Mouse (Mus musculus) MEL (cell line): ENCODE measurements around the gene Foxs1. TPM values are rescaled to one million over a fixed set of nuclear protein-coding genes. Genes with fewer than 3 reads are reported as not detected.

Experiments
- DNase-seq: peaks from one replicate; pipeline ENCODE4 v3.0.0; 2011; ENCODE audit warnings: low read depth, low spot score
- H3K27ac ChIP-seq: 2 replicates; pipeline ENCODE4 v1.5.1; 2012; ENCODE audit warnings: low read depth, mild to moderate bottlenecking, control low read depth, low read length, moderate library complexity; ENCODE audit not compliant: control insufficient read depth
- H3K27me3 ChIP-seq, 2 experiments: fragments of 150-350 bp in 1 of 2; sonication (generic) in 1 of 2; 2 replicates each; pipeline ENCODE4 v1.6.1; 2012; ENCODE audit warnings: low read length in 2 of 2, mild to moderate bottlenecking in 2 of 2, improper control_type of control experiment in 1 of 2, moderate library complexity in 1 of 2; ENCODE audit not compliant: insufficient read depth in 2 of 2, control insufficient read depth in 1 of 2
- H3K36me3 ChIP-seq, 2 experiments: 2 replicates each; pipeline ENCODE4 v1.6.1; 2012 to 2014; ENCODE audit warnings: low read length in 2 of 2, improper control_type of control experiment in 1 of 2, inconsistent platforms in 1 of 2, mild to moderate bottlenecking in 1 of 2; ENCODE audit not compliant: insufficient read depth in 2 of 2, control insufficient read depth in 1 of 2
- H3K4me1 ChIP-seq, 2 experiments: fragments of 150-350 bp in 1 of 2; sonication (generic) in 1 of 2; 2 replicates each; pipeline ENCODE4 v1.6.1; 2012; ENCODE audit warnings: low read length in 2 of 2, improper control_type of control experiment in 1 of 2, mild to moderate bottlenecking in 1 of 2; ENCODE audit not compliant: insufficient read depth in 2 of 2, control insufficient read depth in 1 of 2
- H3K4me3 ChIP-seq, 2 experiments: fragments of 150-350 bp in 1 of 2; sonication (generic) in 1 of 2; 2 replicates each; pipeline ENCODE4 v1.5.1; 2012; ENCODE audit warnings: low read depth in 2 of 2, low read length in 2 of 2, mild to moderate bottlenecking in 2 of 2, moderate library complexity in 2 of 2, control low read depth in 1 of 2, improper control_type of control experiment in 1 of 2; ENCODE audit not compliant: control insufficient read depth in 1 of 2, insufficient read depth in 1 of 2
- H3K79me2 ChIP-seq: 2 replicates; pipeline ENCODE4 v1.6.1; 2012; ENCODE audit warnings: mild to moderate bottlenecking, low read length, moderate library complexity; ENCODE audit not compliant: control insufficient read depth, poor library complexity, insufficient read depth
- H3K9ac ChIP-seq: 2 replicates; pipeline ENCODE4 v1.6.1; 2012; ENCODE audit warnings: low read depth, mild to moderate bottlenecking, control low read depth, low read length, moderate library complexity; ENCODE audit not compliant: control insufficient read depth, poor library complexity, severe bottlenecking
- H3K9me3 ChIP-seq: fragments of 150-350 bp; sonication (generic); replicated peaks from 2 replicates; pipeline ENCODE4 v1.6.1; 2012; ENCODE audit warnings: mild to moderate bottlenecking, low read length, improper control_type of control experiment, moderate library complexity; ENCODE audit not compliant: insufficient read depth
- BHLHE40 ChIP-seq: IDR thresholded peaks from 2 replicates; pipeline ENCODE4 v1.6.1; 2012; ENCODE audit warnings: low read depth, mild to moderate bottlenecking, inconsistent platforms, low read length, improper control_type of control experiment, borderline replicate concordance
- CHD1 ChIP-seq: IDR thresholded peaks from 2 replicates; pipeline ENCODE4 v1.6.1; 2012; ENCODE audit warnings: low read depth, mild to moderate bottlenecking, inconsistent platforms, low read length, improper control_type of control experiment
- CTCF ChIP-seq, 3 experiments: IDR thresholded peaks in 2 of 3; conservative IDR thresholded peaks in 1 of 3; 2 replicates each; pipeline ENCODE4 v1.5.1; 2011 to 2012; ENCODE audit warnings: low read length in 3 of 3, low read depth in 2 of 3, mild to moderate bottlenecking in 2 of 3, improper control_type of control experiment in 1 of 3, inconsistent platforms in 1 of 3, mixed read lengths in 1 of 3, moderate library complexity in 1 of 3; ENCODE audit not compliant: control insufficient read depth in 1 of 3, insufficient read depth in 1 of 3, poor library complexity in 1 of 3, severe bottlenecking in 1 of 3
- E2F4 ChIP-seq: IDR thresholded peaks from 2 replicates; pipeline ENCODE4 v1.6.1; 2011; ENCODE audit warnings: low read depth, low read length, improper control_type of control experiment, borderline replicate concordance
- ELF1 ChIP-seq: IDR thresholded peaks from 2 replicates; pipeline ENCODE4 v1.6.1; 2014; ENCODE audit warnings: low read depth, mild to moderate bottlenecking, inconsistent platforms, low read length, improper control_type of control experiment, moderate library complexity
- KAT2A ChIP-seq: conservative IDR thresholded peaks from 2 replicates; pipeline ENCODE4 v1.6.1; 2012; ENCODE audit warnings: low read depth, low read length, improper control_type of control experiment, inconsistent platforms
- MAZ ChIP-seq: IDR thresholded peaks from 2 replicates; pipeline ENCODE4 v1.6.1; 2012; ENCODE audit warnings: low read depth, mild to moderate bottlenecking, inconsistent platforms, low read length, improper control_type of control experiment
- MEF2A ChIP-seq: IDR thresholded peaks from 2 replicates; pipeline ENCODE4 v1.6.1; 2014; ENCODE audit warnings: low read depth, mild to moderate bottlenecking, inconsistent platforms, low read length, improper control_type of control experiment; ENCODE audit not compliant: poor library complexity, insufficient replicate concordance, severe bottlenecking; ENCODE audit errors: extremely low read depth
- MXI1 ChIP-seq: IDR thresholded peaks from 2 replicates; pipeline ENCODE4 v1.6.1; 2011; ENCODE audit warnings: mild to moderate bottlenecking, low read depth, low read length, improper control_type of control experiment
- MYC ChIP-seq: IDR thresholded peaks from 2 replicates; pipeline ENCODE4 v1.6.1; 2011; ENCODE audit warnings: low read depth, mild to moderate bottlenecking, low read length, improper control_type of control experiment, moderate library complexity
- NELFE ChIP-seq: IDR thresholded peaks from 2 replicates; pipeline ENCODE4 v1.6.1; 2011; ENCODE audit warnings: low read depth, low read length, improper control_type of control experiment
- RCOR1 ChIP-seq: IDR thresholded peaks from 2 replicates; pipeline ENCODE4 v1.6.1; 2012; ENCODE audit warnings: low read depth, mild to moderate bottlenecking, inconsistent platforms, low read length, improper control_type of control experiment
- SMC3 ChIP-seq: IDR thresholded peaks from 2 replicates; pipeline ENCODE4 v1.6.1; 2011; ENCODE audit warnings: low read depth, low read length, improper control_type of control experiment
- TAL1 ChIP-seq: IDR thresholded peaks from 2 replicates; pipeline ENCODE4 v1.6.1; 2012; ENCODE audit warnings: mild to moderate bottlenecking, inconsistent platforms, low read length, moderate library complexity, mixed read lengths
- TBP ChIP-seq: IDR thresholded peaks from 2 replicates; pipeline ENCODE4 v1.8.0; 2011; ENCODE audit warnings: low read depth, low read length, improper control_type of control experiment
- TCF12 ChIP-seq: IDR thresholded peaks from 2 replicates; pipeline ENCODE4 v1.6.1; 2014; ENCODE audit warnings: low read depth, mild to moderate bottlenecking, inconsistent platforms, low read length, improper control_type of control experiment, moderate library complexity
- UBTF ChIP-seq: IDR thresholded peaks from 2 replicates; pipeline ENCODE4 v1.6.1; 2012; ENCODE audit warnings: low read depth, mild to moderate bottlenecking, inconsistent platforms, low read length, improper control_type of control experiment, moderate library complexity, borderline replicate concordance; ENCODE audit not compliant: insufficient read depth
- USF1 ChIP-seq: IDR thresholded peaks from 2 replicates; pipeline ENCODE4 v1.6.1; 2014; ENCODE audit warnings: low read depth, mild to moderate bottlenecking, inconsistent platforms, low read length, improper control_type of control experiment, moderate library complexity
- ZC3H11A ChIP-seq: IDR thresholded peaks from 2 replicates; pipeline ENCODE4 v1.6.1; 2012; ENCODE audit warnings: low read depth, mild to moderate bottlenecking, inconsistent platforms, low read length, improper control_type of control experiment
- ZMIZ1 ChIP-seq: IDR thresholded peaks from 2 replicates; pipeline ENCODE4 v1.6.1; 2012; ENCODE audit warnings: low read depth, mild to moderate bottlenecking, inconsistent platforms, low read length, improper control_type of control experiment, moderate library complexity
- polyA plus RNA-seq, 2 experiments: library from polyadenylated mRNA; stranded (reverse) in 1 of 2; unstranded in 1 of 2; fragments of >175 nt in 1 of 2; fragments of >200 nt in 1 of 2; gene quantifications; 2 replicates each; pipeline versions ENCODE4 v1.2.1 to v1.2.4; 2012; ENCODE audit warnings: low replicate concordance in 2 of 2, low read depth in 1 of 2; ENCODE audit not compliant: insufficient read length in 2 of 2, insufficient read depth in 1 of 2, missing spikeins in 1 of 2
- total RNA-seq: library from RNA; depleted of rRNA; stranded (reverse); fragments of 300-350 nt; gene quantifications from 2 replicates; pipeline ENCODE4 v1.2.3, GENCODE M21; 2012; rRNA removed

Foxs1 gene
- total and polyA plus RNA-seq, 3 experiments: not detected

GRCm38 (mm10) chr2:152887230-152887629 lies 45.8 kb downstream of the Foxs1 start:
- H3K9ac ChIP-seq: no peak overlapping the region
- DNase-seq: no peak
- peaks cover 0 to 33% of the 10 kb centered on the region in 2 experiments; a peak in 2 of 4 replicates for H3K36me3 ChIP-seq
- H3K27ac ChIP-seq: no peak overlapping the region
- H3K4me3 ChIP-seq: no peak overlapping the region
- TF ChIP-seq CTCF (IDR thresholded peaks at IDR 0.05 in 2 of 3, conservative IDR thresholded peaks at IDR 0.05 in 1 of 3; ENCODE audit: control insufficient read depth in 1 of 3, insufficient read depth in 1 of 3, low read depth in 2 of 3, low read length in 3 of 3, poor library complexity in 1 of 3, severe bottlenecking in 1 of 3) (no peak), SMC3 (no peak), E2F4 (no peak), MXI1 (no peak), ZMIZ1 (no peak), USF1 (no peak), TBP (no peak), NELFE (no peak), ELF1 (no peak), TCF12 (no peak), TAL1 (no peak), MYC (no peak), MEF2A (no peak), CHD1 (no peak), BHLHE40 (no peak), RCOR1 (no peak), KAT2A (no peak), UBTF (no peak)
- no peaks in the 10 kb centered on the region for H3K27me3 ChIP-seq
- no peaks in the 10 kb centered on the region for H3K9me3 ChIP-seq
- no peaks in the 10 kb centered on the region for H3K79me2 ChIP-seq
- no peaks in the 10 kb centered on the region for H3K4me1 ChIP-seq

GRCm38 (mm10) chr2:152884101-152884645 lies 48.8 kb downstream of the Foxs1 start:
- no peak overlapping the region for H3K4me3 ChIP-seq
- H3K36me3 ChIP-seq: peaks cover 0 to 52% of the 10 kb centered on the region in 2 experiments; a peak in 2 of 4 replicates
- TF ChIP-seq ZC3H11A (no peak), TCF12 (no peak), MAZ (no peak), ELF1 (no peak)
- H3K9me3 ChIP-seq: no peaks in the 10 kb centered on the region
- H3K9ac ChIP-seq: no peak overlapping the region
- no peak for DNase-seq
- no peaks in the 10 kb centered on the region for H3K79me2 ChIP-seq
- H3K4me1 ChIP-seq: no peaks in the 10 kb centered on the region
- H3K27me3 ChIP-seq: no peaks in the 10 kb centered on the region
- H3K27ac ChIP-seq: no peak overlapping the region

Other genes starting within 250 kb of the Foxs1 start
- gene Mcts2, start 246.2 kb downstream of the Foxs1 start, total RNA-seq: 1.6 and 2.7 TPM in 2 replicates
- 1 to 10 TPM in 1 of 2 experiments, not detected in 1; 3.0 TPM for gene Mcts2, start 246.2 kb downstream of the Foxs1 start, polyA plus RNA-seq
- 59.8 and 102 TPM in 2 replicates for gene Id1, start 197.0 kb downstream of the Foxs1 start, total RNA-seq
- 100 to 1,000 TPM in 1 of 2 experiments, not detected in 1; 486 TPM for gene Id1, start 197.0 kb downstream of the Foxs1 start, polyA plus RNA-seq
- gene Cox4i2, start 179.0 kb downstream of the Foxs1 start, total RNA-seq: not detected in 2 replicates
- gene Cox4i2, start 179.0 kb downstream of the Foxs1 start, polyA plus RNA-seq: under 1 TPM in 1 of 2 experiments, not detected in 1; 0.17 TPM
- gene Bcl2l1, start 101.5 kb downstream of the Foxs1 start, total RNA-seq: 4.8 and 6.5 TPM in 2 replicates
- gene Bcl2l1, start 101.5 kb downstream of the Foxs1 start, polyA plus RNA-seq: 10 to 100 TPM in 1 of 2 experiments, not detected in 1; 23.9 TPM
- 59.3 and 68.3 TPM in 2 replicates for gene Tpx2, start 85.2 kb downstream of the Foxs1 start, total RNA-seq
- 100 to 1,000 TPM in 1 of 2 experiments, not detected in 1; 131 TPM for gene Tpx2, start 85.2 kb downstream of the Foxs1 start, polyA plus RNA-seq
- gene Mylk2, start 21.9 kb downstream of the Foxs1 start, total RNA-seq: not detected in 2 replicates
- gene Mylk2, start 21.9 kb downstream of the Foxs1 start, polyA plus RNA-seq: not detected
- not detected in 2 replicates for gene Dusp15, start 18.5 kb upstream of the Foxs1 start, total RNA-seq
- not detected for gene Dusp15, start 18.5 kb upstream of the Foxs1 start, polyA plus RNA-seq
- 0.10 and 0.19 TPM in 2 replicates for gene Ttll9, start 29.3 kb upstream of the Foxs1 start, total RNA-seq
- gene Ttll9, start 29.3 kb upstream of the Foxs1 start, polyA plus RNA-seq: under 1 TPM in 1 of 2 experiments, not detected in 1; 0.07 TPM
- gene Pdrg1, start 82.2 kb upstream of the Foxs1 start, total RNA-seq: 48.3 and 62.2 TPM in 2 replicates
- 10 to 100 TPM in 1 of 2 experiments, not detected in 1; 67.2 TPM for gene Pdrg1, start 82.2 kb upstream of the Foxs1 start, polyA plus RNA-seq
- not detected in 2 replicates for gene Xkr7, start 98.6 kb upstream of the Foxs1 start, total RNA-seq
- gene Xkr7, start 98.6 kb upstream of the Foxs1 start, polyA plus RNA-seq: not detected
- gene Ccm2l, start 132.7 kb upstream of the Foxs1 start, total RNA-seq: not detected in 2 replicates
- not detected for gene Ccm2l, start 132.7 kb upstream of the Foxs1 start, polyA plus RNA-seq
- not detected in 2 replicates for gene Hck, start 175.3 kb upstream of the Foxs1 start, total RNA-seq
- gene Hck, start 175.3 kb upstream of the Foxs1 start, polyA plus RNA-seq: not detected
- 16.1 and 16.8 TPM in 2 replicates for gene Tm9sf4, start 228.1 kb upstream of the Foxs1 start, total RNA-seq
- 100 to 1,000 TPM in 1 of 2 experiments, 10 to 100 TPM in 1; 29.8 to 269 TPM for gene Tm9sf4, start 228.1 kb upstream of the Foxs1 start, polyA plus RNA-seq